Mouse (Mus musculus) kidney, postnatal 25 days (tissue): ENCODE measurements around the gene Shisa8.

Experiments used
- DNase-seq, 2 experiments: peaks; one replicate each; pipeline ENCODE4 v3.0.0; 2021; ENCODE audit warnings: mixed read lengths in 2 of 2

Shisa8 gene

DNA sequence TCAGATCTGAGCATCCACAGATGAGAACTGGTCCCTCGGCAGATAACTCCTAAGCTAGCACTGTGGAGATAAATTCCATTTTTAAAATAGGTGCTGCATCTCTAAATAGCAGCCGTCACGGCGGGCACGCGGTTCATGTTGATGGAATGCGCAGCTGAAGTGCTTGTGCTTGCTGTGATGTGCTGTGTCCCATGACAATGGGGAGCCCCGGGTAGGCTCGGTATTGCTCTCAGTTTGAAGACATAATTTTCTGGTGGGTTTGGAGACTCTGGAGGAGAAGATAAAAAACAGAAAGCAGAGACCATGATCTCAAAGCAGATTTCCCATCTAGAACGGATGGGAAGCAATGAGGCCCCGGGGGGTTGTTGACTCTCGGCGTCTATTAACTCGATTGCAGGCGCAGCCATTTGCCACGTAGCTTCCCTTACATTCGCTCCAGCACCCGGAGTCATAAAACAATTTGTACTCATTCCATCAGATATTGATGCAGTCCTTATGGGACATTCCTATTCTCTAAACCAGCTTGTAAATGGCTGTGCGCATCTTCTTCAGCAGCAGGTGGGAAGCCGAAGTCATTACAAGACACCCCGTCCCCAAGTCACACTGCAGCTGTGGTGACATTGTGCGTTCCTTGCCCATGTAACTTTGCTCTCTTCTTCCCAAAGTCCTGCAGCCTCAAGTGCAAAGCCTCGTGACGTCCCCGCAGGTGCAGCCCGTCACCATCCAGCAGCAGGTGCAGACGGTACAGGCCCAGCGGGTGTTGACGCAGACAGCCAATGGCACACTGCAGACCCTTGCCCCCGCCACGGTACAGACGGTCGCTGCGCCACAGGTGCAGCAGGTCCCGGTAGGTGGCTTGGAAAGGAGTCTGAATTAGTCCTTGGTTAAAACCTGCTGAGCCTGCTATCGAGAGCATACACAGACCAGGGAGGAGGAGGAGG is 41.9 kb downstream of the Shisa8 start:
- DNase-seq = no peak

DNA sequence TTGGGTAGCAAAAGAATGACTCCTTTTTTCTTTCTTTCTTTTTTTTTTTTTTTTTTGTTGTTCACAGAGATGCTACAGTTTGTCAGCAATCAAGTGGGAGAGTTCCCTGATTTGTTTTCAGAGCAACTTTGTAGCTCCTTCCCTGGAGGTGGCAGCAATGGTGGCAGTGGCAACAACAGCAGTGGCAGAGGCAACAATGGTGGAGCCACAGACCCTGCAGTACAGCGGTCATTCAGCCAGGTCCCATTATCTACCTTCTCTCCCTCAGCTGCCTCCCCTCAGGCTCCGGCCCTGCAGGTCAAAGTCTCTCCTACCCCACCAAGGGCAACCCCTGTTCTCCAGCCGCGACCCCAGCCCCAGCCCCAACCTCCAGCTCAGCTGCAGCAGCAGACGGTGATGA is 42.9 kb downstream of the Shisa8 start:
- no peak for DNase-seq

GRCm38 (mm10) chr15:82167201-82168168 is 45.1 kb downstream of the Shisa8 start:
- DNase-seq = peak; percentile 58 to 77

DNA sequence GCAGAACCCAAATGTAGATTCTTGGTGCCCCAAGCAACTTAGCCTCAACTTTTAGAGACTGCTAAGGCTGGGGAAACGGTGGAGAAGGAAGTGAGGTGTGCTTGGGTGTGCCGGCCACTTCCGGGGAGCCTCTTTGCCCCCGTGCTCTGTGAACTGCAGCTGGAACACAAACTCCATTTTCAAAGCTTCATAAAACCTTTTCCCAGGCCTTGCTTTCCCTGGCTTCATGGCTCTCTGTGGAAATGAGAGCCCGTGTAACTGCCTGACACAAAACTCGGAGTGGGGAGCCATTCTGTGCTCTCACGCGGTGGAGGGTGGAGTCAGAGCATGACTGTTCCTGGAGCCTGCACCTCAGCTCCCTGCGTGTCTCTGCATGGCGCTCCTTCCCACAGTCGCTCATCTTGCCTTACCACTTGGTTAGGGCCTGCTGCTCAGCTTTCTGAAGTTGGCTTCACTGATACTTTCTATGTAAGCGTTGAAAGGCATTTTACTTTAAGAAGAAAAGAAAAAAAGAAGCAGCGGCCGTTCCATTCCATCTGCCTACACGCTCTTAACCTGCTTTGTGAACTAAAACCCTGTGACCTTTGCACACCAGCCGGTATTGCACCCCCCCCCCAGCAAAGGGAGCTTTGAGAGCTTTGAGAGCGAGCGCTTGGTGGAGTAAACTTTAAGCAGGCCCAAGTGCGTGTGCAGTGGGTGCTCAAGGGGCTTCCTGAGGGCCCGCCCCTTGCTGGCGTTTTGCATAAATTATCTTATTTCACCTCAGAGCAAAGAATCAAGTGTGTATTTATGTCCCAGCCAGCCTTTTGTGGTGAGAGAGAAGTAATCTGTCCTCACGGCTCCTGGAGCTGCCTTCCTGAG is 46.1 kb downstream of the Shisa8 start:
- peak; percentile 51 to 65 for DNase-seq

DNA sequence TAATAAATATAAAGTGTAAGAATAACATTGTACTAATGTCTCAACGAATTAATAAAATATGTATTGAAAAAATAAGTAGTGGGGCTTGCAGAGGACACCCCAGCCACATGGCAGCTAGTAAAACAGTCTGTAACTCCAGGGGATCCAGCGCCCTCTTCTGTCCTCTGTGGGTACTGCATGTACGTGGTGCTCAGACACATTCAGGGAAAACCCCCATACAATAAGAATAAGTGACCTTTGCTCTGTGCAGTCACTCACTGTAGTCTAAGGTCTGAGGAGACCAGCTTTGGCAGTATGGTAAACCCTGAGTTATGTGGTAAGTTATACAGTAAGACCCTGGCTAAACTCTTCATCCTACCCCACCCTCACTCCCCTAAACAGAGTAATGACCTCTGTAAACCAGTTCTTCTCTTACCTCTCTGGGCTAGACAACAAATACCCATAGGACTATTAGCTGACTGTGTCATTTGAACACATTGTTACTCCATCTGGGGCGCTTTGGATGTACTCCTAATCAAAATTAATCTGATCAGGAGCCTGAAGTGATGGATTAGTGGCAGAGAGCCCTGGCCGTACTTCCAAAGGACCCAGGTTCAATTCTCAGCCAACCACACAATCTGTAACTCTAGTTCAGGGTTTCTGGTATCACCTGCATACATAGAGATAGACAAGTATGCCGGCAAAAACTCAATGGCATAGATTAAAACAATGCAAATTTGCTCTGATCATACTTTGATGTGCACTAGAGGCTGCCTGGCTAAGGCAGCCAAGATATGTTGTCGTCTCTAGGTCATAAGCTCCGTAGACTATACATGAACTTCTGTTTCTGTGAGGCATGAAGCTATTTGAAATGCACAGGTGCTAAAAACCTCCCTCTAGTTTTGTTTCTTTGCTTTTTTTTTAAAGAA is 47.0 kb downstream of the Shisa8 start:
- DNase-seq = peak; percentile 80 to 89

GRCm38 (mm10) chr15:82164496-82164895 is 48.1 kb downstream of the Shisa8 start:
- DNase-seq = no peak

DNA sequence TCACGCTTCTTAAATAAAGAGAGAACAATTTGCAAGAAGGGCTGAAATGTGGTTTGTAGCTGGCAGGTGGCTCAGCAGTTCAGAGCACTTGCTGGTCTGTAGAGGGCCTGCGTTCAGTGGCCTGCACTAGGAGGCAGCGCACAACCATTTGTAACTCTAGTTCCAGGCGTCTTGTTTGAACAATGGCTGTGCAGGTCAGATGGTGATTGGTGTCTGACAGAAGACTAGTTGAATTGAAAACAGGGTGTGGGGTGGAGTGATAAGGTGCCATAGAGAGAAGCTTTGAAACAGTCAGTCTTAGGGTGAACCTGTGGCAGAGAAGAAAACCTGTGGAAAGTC is 48.6 kb downstream of the Shisa8 start:
- no peak for DNase-seq

GRCm38 (mm10) chr15:82163356-82164060 is 49.1 kb downstream of the Shisa8 start:
- DNase-seq = no peak

DNA sequence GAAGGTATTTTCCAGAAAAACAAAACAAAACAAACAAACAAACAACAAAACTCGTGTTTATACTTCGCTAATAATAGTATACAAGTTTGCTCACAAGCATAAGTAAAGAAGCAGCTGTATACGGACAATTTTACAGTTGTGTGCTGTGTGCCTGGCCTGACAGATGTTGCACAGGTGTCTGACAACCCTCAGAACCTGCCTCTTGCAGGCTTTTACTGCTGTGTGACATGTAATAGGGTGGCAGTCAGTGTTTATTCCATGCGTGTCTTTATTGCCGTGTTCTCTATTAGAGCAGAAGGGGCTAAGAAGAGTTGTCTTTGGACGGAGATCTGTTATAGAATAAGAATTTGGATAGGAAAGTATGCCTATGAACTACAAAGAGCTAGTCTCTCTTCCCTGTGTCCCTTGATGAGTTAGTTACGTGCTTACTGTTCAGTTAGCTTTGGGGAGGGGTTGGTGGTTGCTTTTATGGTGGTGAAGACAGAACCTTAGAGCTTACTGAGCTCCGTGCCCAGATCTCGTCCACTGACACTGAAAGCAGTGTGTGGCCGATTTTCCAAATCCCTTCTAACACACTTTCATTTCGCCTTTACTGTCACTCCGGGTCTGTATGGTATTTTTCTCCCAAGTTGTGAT is 50.5 kb downstream of the Shisa8 start:
- DNase-seq = no peak

DNA sequence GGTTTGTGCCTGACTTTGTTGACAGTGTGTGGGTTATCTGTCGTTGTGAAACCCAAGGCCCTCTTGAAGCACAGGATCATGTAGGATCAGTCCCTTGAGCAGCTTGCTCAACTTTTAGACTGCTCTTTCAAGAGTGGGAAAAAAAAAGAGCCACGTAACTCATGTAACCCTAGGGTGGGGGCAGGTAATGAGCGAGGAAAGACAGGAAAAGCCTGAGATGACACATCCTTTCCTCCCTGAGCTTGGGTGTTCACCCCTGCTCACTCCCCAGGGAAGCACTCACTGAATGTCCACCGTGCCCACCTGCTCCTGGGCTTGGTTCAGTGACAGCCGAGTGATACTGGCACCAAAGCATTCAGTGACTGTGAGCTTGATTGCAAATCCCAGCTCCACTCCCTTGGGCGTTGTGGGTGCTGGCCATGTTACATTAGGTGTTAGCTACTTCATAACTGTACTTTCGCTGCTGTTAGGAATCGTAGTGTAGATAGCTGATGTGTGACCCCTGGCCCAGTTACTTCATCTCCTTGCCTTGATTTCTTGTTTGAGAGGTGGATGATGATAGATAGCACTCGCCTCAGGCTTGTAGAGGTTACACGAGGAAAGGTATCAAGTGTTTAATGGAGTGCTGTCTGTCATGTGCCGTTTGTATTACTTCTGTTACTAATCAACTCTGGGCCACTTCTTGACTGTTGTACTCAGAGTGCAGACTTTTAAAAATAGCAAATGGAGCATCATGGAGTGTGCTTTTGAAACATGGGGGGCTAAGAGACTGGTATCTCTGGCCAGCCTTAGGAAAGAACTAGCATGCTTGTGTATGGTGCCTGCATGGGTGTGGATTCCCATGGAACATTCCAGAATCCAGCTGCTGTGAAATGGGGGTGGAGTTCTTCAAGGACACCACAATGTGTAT is 51.6 kb downstream of the Shisa8 start:
- DNase-seq = no peak

- DNase-seq = no peak
Measured at GRCm38 (mm10) chr15:82159471-82159870, 53.1 kb downstream of the Shisa8 start.

DNA sequence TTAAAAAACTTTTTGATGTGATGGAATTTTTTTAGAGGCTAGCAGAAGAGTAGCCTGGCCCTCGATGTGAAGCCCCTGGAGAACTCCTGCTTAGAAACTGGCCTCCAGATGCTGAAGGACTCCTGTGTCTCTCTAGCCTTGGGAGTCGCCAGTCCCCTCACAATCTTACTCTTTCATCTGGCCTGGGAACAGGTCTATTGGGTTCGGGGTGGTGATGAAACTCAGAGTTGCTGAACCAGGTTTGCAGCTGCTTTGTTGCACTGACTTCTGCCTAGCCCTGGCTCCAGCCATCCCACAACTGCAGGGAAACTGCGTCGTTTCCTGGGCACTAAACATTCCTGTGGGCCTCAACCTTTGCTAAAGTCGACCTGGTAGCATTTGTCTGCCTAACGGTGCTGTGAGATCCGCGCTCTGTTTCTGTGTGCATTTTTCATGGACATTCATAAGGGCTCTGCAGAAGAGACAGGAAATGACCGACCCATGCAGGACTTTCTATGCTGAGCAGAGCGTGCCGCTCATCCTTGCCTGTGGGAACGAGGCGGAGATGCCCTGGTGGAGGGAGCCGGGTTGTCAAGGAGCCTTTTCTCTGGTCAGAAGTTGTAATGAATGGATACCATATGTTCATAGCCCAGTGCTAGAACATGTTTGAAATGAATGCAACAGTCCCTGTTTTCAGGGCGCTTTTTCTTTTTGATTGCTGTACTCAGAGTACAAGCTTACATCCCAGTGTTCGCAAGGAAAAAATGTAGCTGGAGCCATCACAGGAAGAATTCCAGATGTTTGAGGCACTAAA is 54.2 kb downstream of the Shisa8 start:
- no peak for DNase-seq

GRCm38 (mm10) chr15:82156902-82157301 is 55.7 kb downstream of the Shisa8 start:
- no peak for DNase-seq

DNA sequence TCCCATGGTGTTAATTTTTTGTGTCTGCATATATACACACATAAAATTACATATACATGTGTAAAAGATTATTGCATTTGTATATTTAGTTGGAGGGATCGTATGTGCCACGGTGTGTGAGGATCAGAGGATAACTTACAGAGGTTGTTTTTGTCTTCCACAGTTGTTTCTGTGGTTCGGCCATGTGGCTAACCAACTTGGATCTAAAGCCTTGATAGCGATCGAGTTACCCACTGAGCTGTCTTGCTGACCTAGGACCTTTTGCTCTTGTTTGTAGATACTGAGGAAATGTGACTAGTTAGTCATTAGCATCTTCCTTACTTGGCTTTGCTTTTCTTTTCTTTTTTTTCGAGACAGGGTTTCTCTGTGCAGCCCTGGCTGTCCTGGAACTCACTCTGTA is 56.3 kb downstream of the Shisa8 start:
- no peak for DNase-seq
